Mouse (Mus musculus) neural tube, embryonic 12.5 days (tissue): Measurements from ENCODE around the gene Pcsk6. TPM values are rescaled to one million over a fixed set of nuclear protein-coding genes. Genes with fewer than 3 reads are reported as not detected.
"Not testable (repeated sequence)": the region's sequence is repeated elsewhere in the genome, so short reads cannot be mapped to it uniquely, and the experiment has no call there.

Experiments
- ATAC-seq: fragments of 200-750 bp; cut with Nextera tagmentation; 2 replicates; pipeline ENCODE4 v1.8.0; 2017; ENCODE audit warnings: low read depth, mild to moderate bottlenecking, moderate TSS enrichment, moderate library complexity; ENCODE audit not compliant: low FRiP score
- H3K27ac ChIP-seq: fragments of 300-500 bp; sonication (generic); 2 replicates; pipeline ENCODE4 v1.5.1; 2016
- H3K27me3 ChIP-seq: fragments of 300-500 bp; sonication (generic); replicated peaks from 2 replicates; pipeline ENCODE4 v1.6.1; 2016; ENCODE audit warnings: mild to moderate bottlenecking
- H3K36me3 ChIP-seq: fragments of 300-500 bp; sonication (generic); 2 replicates; pipeline ENCODE4 v1.6.1; 2016; ENCODE audit warnings: mild to moderate bottlenecking
- H3K4me1 ChIP-seq: fragments of 300-500 bp; sonication (generic); 2 replicates; pipeline ENCODE4 v1.6.1; 2016
- H3K4me2 ChIP-seq: fragments of 300-500 bp; sonication (generic); replicated peaks from 2 replicates; pipeline ENCODE4 v1.6.1; 2016; ENCODE audit warnings: mild to moderate bottlenecking
- H3K4me3 ChIP-seq: fragments of 300-500 bp; sonication (generic); 2 replicates; pipeline ENCODE4 v1.5.1; 2016
- H3K9ac ChIP-seq: fragments of 300-500 bp; sonication (generic); 2 replicates; pipeline ENCODE4 v1.6.1; 2016; ENCODE audit warnings: mild to moderate bottlenecking
- H3K9me3 ChIP-seq: fragments of 300-500 bp; sonication (generic); 2 replicates; pipeline ENCODE4 v1.6.1; 2016; ENCODE audit warnings: mild to moderate bottlenecking
- WGBS: fragments of 180-500 bp; shearing (Covaris S2); methylation state at CpG from one replicate; pipeline ENCODE4 v1.1.7; 2016; 5-methylcytosine and 5-hydroxymethylcytosine counted together
- polyA plus RNA-seq: library from polyadenylated mRNA; unstranded; fragments of >200 nt; fragmentation: Nextera tagmentation; extraction: Ambion mirVana; gene quantifications from 2 replicates; pipeline ENCODE4 v1.2.1, GENCODE M21; 2016

Gene Pcsk6
- polyA plus RNA-seq, 1 experiment from 2014 or later = 1.5 TPM

- Histone ChIP-seq H3K27ac (no peak overlapping the region), H3K9me3 (no peaks in the 10 kb centered on the region), H3K27me3 (no peaks in the 10 kb centered on the region; the same call in 1 of the 2 replicates), H3K4me1 (peaks cover 32% of the 10 kb centered on the region), H3K4me3 (no peak overlapping the region), H3K36me3 (no peaks in the 10 kb centered on the region), H3K4me2 (no peak overlapping the region), H3K9ac (no peak overlapping the region)
- 84% methylated on average over 12 of the region's 12 CpGs for WGBS
- ATAC-seq = no peak
Measured at GRCm38 (mm10) chr7:66048446-66049230, 187.1 kb downstream of the Pcsk6 start.

DNA sequence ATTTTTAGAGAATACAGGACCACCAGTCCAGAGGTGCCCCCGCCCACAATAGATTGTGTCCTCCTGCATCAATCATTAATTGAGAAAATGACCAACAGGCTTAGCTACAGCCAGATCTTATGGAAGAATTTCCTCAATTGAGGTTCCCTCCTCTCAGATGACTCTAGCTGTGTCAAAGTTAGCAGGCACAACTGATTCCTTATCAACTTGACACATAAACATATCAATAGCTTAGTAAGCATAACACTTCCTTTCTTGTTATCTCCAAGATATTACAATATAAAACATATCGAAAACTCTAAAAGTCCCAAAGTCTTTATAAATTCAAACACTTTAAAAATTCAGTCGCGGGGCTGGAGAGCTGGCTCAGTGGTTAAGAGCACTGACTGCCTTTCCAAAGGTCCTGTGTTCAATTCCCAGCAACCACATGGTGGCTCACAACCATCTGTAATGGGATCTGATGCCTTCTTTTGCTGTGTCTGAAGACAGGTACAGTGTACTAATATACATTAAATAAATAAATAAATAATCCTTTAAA is 192.5 kb downstream of the Pcsk6 start:
- Histone ChIP-seq H3K4me1 (no peaks in the 10 kb centered on the region), H3K9ac (no peak overlapping the region), H3K36me3 (no peaks in the 10 kb centered on the region), H3K27me3 (no peaks in the 10 kb centered on the region), H3K4me3 (no peak overlapping the region), H3K9me3 (no peaks in the 10 kb centered on the region), H3K4me2 (no peak overlapping the region), H3K27ac (no peak overlapping the region)
- WGBS = 87% methylated on average over 4 of the region's 4 CpGs
- no peak for ATAC-seq

GRCm38 (mm10) chr7:66055356-66055755 is 193.8 kb downstream of the Pcsk6 start:
- not testable (repeated sequence) for H3K9ac ChIP-seq, H3K36me3 ChIP-seq, ATAC-seq, H3K9me3 ChIP-seq, H3K4me2 ChIP-seq, H3K4me3 ChIP-seq, H3K4me1 ChIP-seq, H3K27ac ChIP-seq, H3K27me3 ChIP-seq
- 12% methylated on average over 2 of the region's 2 CpGs for WGBS

DNA sequence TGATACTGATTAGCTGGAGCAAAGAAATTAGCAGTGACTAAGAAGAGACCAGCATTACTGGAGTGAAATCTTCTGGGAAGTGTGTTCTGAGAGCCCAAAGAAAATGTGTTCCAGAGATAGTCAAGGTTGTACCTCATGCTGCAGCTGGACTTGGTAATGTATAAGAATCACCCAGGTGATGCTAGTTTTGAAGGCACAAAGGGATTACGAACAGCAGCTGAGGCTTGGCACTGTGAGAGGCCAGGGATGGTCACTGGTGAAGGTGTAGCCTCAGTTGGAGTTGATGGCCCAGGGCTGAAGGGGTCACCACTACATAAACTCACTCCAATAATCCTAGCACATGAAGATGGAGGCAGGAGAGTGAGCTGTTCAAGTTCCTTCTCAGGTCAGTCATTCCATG is 197.2 kb downstream of the Pcsk6 start, which contains the start of gene Snrpa1:
Snrpa1 (plus strand) TSS at position 301 of the 400 bp plus-strand sequence.
- WGBS = 86% methylated on average over 1 of the region's 1 CpGs
- peak within 1 kb of the TSS; percentile 89 for H3K9ac ChIP-seq
- peaks cover 9% of the 10 kb centered on the region for H3K4me1 ChIP-seq
- ATAC-seq = no peak
- peak within 1 kb of the TSS; percentile 97 for H3K4me3 ChIP-seq
- no peaks in the 10 kb centered on the region for H3K9me3 ChIP-seq
- H3K27me3 ChIP-seq = no peaks in the 10 kb centered on the region
- peak within 1 kb of the TSS; percentile 85 for H3K4me2 ChIP-seq
- no peak within 1 kb of the TSS for H3K27ac ChIP-seq
- peaks cover 10% of the 10 kb centered on the region for H3K36me3 ChIP-seq

GRCm38 (mm10) chr7:66060066-66060956 is 198.8 kb downstream of the Pcsk6 start:
- Histone ChIP-seq H3K4me2 (peak overlapping the region; percentile 85), H3K27me3 (no peaks in the 10 kb centered on the region), H3K27ac (peak overlapping the region; percentile 18; the same call in 1 of the 2 replicates), H3K9me3 (no peaks in the 10 kb centered on the region), H3K4me3 (peak overlapping the region; percentile 97), H3K9ac (peak overlapping the region; percentile 89), H3K4me1 (peaks cover 9% of the 10 kb centered on the region), H3K36me3 (peaks cover 21% of the 10 kb centered on the region)
- WGBS = under 1% methylated on average over 64 of the region's 64 CpGs
- peak; percentile 95 for ATAC-seq

- WGBS = 2% methylated on average over 14 of the region's 14 CpGs
- no peak overlapping the region for H3K27ac ChIP-seq
- no peak for ATAC-seq
Measured at GRCm38 (mm10) chr7:66061057-66061456, 199.5 kb downstream of the Pcsk6 start.

GRCm38 (mm10) chr7:66076411-66076810 is 214.9 kb downstream of the Pcsk6 start:
- peaks cover 48% of the 10 kb centered on the region for H3K36me3 ChIP-seq
- no peaks in the 10 kb centered on the region for H3K9me3 ChIP-seq
- peaks cover 13% of the 10 kb centered on the region for H3K4me1 ChIP-seq
- H3K9ac ChIP-seq = no peak overlapping the region
- H3K4me3 ChIP-seq = no peak overlapping the region
- 86% methylated on average over 2 of the region's 2 CpGs for WGBS
- no peak overlapping the region for H3K27ac ChIP-seq
- ATAC-seq = no peak
- H3K27me3 ChIP-seq = no peaks in the 10 kb centered on the region
- H3K4me2 ChIP-seq = no peak overlapping the region

More at GRCm38 (mm10) chr7:66061057-66061456, 199.5 kb downstream of the Pcsk6 start:
- Histone ChIP-seq H3K36me3 (peaks cover 21% of the 10 kb centered on the region), H3K4me2 (peak overlapping the region; percentile 85), H3K4me1 (peaks cover 9% of the 10 kb centered on the region), H3K4me3 (peak overlapping the region; percentile 97), H3K9me3 (no peaks in the 10 kb centered on the region), H3K27me3 (no peaks in the 10 kb centered on the region), H3K9ac (peak overlapping the region; percentile 89)

- H3K36me3 ChIP-seq = peaks cover 49% of the 10 kb centered on the region
- H3K4me1 ChIP-seq = peaks cover 13% of the 10 kb centered on the region
- peak; percentile 100 for ATAC-seq
- under 1% methylated on average over 65 of the region's 65 CpGs for WGBS
- no peaks in the 10 kb centered on the region for H3K9me3 ChIP-seq
- H3K27ac ChIP-seq = 0 out of 2 replicates have a peak within 1 kb of the TSS, but pooled peaks have one; percentile 37
- no peaks in the 10 kb centered on the region for H3K27me3 ChIP-seq
- H3K4me2 ChIP-seq = peak within 1 kb of the TSS; percentile 90
- peak within 1 kb of the TSS; percentile 81 for H3K9ac ChIP-seq
- H3K4me3 ChIP-seq = peak within 1 kb of the TSS; percentile 91
Measured at GRCm38 (mm10) chr7:66079364-66080230, 218.1 kb downstream of the Pcsk6 start, which contains the start of gene Selenos. Selenos (plus strand) TSS chr7:66079649.

- H3K27me3 ChIP-seq = no peaks in the 10 kb centered on the region
- H3K27ac ChIP-seq = no peak overlapping the region
- H3K36me3 ChIP-seq = peaks cover 47% of the 10 kb centered on the region
- H3K9ac ChIP-seq = peak overlapping the region; percentile 81
- H3K4me1 ChIP-seq = peaks cover 13% of the 10 kb centered on the region
- no peaks in the 10 kb centered on the region for H3K9me3 ChIP-seq
- peak overlapping the region; percentile 91 for H3K4me3 ChIP-seq
- no peak for ATAC-seq
- 39% methylated on average over 5 of the region's 5 CpGs for WGBS
- H3K4me2 ChIP-seq = peak overlapping the region; percentile 90
Measured at GRCm38 (mm10) chr7:66080231-66080613, 218.7 kb downstream of the Pcsk6 start.

DNA sequence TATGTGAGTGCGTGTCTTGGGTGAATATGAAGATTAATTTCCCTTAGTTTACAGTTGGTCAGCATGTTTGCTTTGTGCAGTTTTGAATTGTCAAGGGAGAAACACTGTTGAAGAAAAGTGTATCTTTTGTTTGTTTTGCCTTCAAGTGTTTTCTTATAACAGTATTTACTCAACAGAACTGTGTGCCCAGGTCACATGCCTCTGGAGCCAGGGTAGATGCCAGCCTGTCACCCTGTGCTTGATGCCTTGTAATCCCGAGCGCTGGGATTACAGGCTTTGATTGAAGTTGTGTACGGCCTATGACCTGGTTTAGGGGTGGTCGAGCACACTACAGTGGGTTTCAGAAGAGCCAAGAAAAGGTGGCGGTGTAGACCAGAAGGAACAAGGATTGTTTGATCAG is 222.2 kb downstream of the Pcsk6 start:
- H3K9ac ChIP-seq = no peak overlapping the region
- H3K36me3 ChIP-seq = peaks cover 63% of the 10 kb centered on the region
- H3K4me3 ChIP-seq = no peak overlapping the region
- no peaks in the 10 kb centered on the region for H3K9me3 ChIP-seq
- H3K27me3 ChIP-seq = no peaks in the 10 kb centered on the region
- ATAC-seq = no peak
- 97% methylated on average over 6 of the region's 6 CpGs for WGBS
- no peak overlapping the region for H3K4me2 ChIP-seq
- H3K27ac ChIP-seq = no peak overlapping the region
- H3K4me1 ChIP-seq = peaks cover 12% of the 10 kb centered on the region

DNA sequence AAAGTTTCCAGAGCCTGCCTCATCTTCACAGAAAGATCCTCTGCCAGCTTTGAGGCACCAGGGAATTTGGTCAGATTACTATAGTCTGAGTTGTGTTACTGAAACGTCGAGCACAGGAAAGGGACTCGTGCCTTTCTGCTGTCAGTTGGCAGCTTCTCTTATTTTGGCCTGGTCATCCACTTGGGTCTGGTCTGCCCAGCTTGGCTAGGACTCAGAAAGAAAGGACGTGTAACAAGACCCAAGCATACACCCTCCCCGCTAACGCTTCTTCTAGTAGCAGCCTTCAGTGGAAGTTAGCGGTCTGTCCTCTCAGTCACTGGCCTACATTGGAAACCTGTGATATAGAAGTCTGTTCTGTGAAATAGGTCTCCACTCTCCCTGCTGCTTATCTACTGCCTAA is 223.0 kb downstream of the Pcsk6 start:
- Histone ChIP-seq H3K4me1 (peaks cover 10% of the 10 kb centered on the region), H3K27ac (no peak overlapping the region), H3K4me2 (no peak overlapping the region), H3K4me3 (no peak overlapping the region), H3K9ac (no peak overlapping the region), H3K36me3 (peaks cover 69% of the 10 kb centered on the region), H3K27me3 (no peaks in the 10 kb centered on the region), H3K9me3 (no peaks in the 10 kb centered on the region)
- WGBS = 91% methylated on average over 7 of the region's 7 CpGs
- no peak for ATAC-seq
